Mouse (Mus musculus) olfactory bulb, adult 2 months (tissue): Measurements from ENCODE around the gene Tns2. TPM values are rescaled to one million over a fixed set of nuclear protein-coding genes. Genes with fewer than 3 reads are reported as not detected.

Source experiments
- H3K27ac ChIP-seq: fragments of 200-500 bp; 2 replicates; pipeline ENCODE4 v1.5.1; 2012; ENCODE audit warnings: low read depth, low read length; ENCODE audit not compliant: insufficient read depth
- H3K4me1 ChIP-seq: fragments of 200-500 bp; 2 replicates; pipeline ENCODE4 v1.6.1; 2012; ENCODE audit warnings: low read length; ENCODE audit not compliant: control insufficient read depth, insufficient read depth
- H3K4me3 ChIP-seq: fragments of 200-500 bp; 2 replicates; pipeline ENCODE4 v1.5.1; 2012; ENCODE audit warnings: mild to moderate bottlenecking, low read depth, low read length, moderate library complexity; ENCODE audit not compliant: insufficient read depth
- CTCF ChIP-seq: fragments of 200-500 bp; IDR thresholded peaks from 2 replicates; pipeline ENCODE4 v1.5.1; 2012; ENCODE audit warnings: low read depth, mild to moderate bottlenecking, low read length, moderate library complexity; ENCODE audit not compliant: insufficient read depth
- POLR2A ChIP-seq: fragments of 200-500 bp; IDR thresholded peaks from 2 replicates; pipeline ENCODE4 v1.6.1; 2012; ENCODE audit warnings: mild to moderate bottlenecking, low read depth, low read length, moderate library complexity; ENCODE audit not compliant: insufficient read depth
- WGBS: fragments of 180-500 bp; shearing (Covaris S2); methylation state at CpG from one replicate; pipeline ENCODE4 v1.1.7; 2018; 5-methylcytosine and 5-hydroxymethylcytosine counted together
- polyA plus RNA-seq: library from polyadenylated mRNA; stranded (reverse); fragments of >200 nt; gene quantifications from 2 replicates; pipeline ENCODE4 v1.2.4, GENCODE M21; 2012; ENCODE audit warnings: low replicate concordance; ENCODE audit not compliant: missing spikeins, insufficient read depth, insufficient read length

The Tns2 gene
- polyA plus RNA-seq, 1 experiment: not detected

GRCm38 (mm10) chr15:102133314-102133713 is 33.1 kb downstream of the Tns2 start:
- TF ChIP-seq CTCF: no peak
- TF ChIP-seq POLR2A: no peak
- Histone ChIP-seq H3K4me1 (peaks cover 7% of the 10 kb centered on the region; the same call in 1 of the 2 replicates), H3K27ac (no peak overlapping the region), H3K4me3 (no peak overlapping the region)
- WGBS: 95% methylated on average over 9 of the region's 9 CpGs

- no peak for TF ChIP-seq CTCF
- TF ChIP-seq POLR2A: no peak
- 68% methylated on average over 2 of the region's 2 CpGs for WGBS
- no peak overlapping the region for H3K27ac ChIP-seq
- peaks cover 7% of the 10 kb centered on the region; the same call in 1 of the 2 replicates for H3K4me1 ChIP-seq
- H3K4me3 ChIP-seq: no peak overlapping the region
Observed at GRCm38 (mm10) chr15:102134709-102135108, 34.5 kb downstream of the Tns2 start.

- TF ChIP-seq POLR2A (no peak), CTCF (no peak)
- peak overlapping the region; percentile 82 for H3K4me3 ChIP-seq
- H3K27ac ChIP-seq: no peak overlapping the region
- peaks cover 7% of the 10 kb centered on the region; the same call in 1 of the 2 replicates for H3K4me1 ChIP-seq
- WGBS: under 1% methylated on average over 34 of the region's 35 CpGs
Observed at GRCm38 (mm10) chr15:102135522-102136128, 35.4 kb downstream of the Tns2 start.

- H3K27ac ChIP-seq: peak within 1 kb of the TSS; percentile 43
- TF ChIP-seq CTCF (no peak), POLR2A (peak; percentile 77)
- peak within 1 kb of the TSS; percentile 82 for H3K4me3 ChIP-seq
- under 1% methylated on average over 50 of the region's 50 CpGs for WGBS
- peaks cover 7% of the 10 kb centered on the region; the same call in 1 of the 2 replicates for H3K4me1 ChIP-seq
Observed at GRCm38 (mm10) chr15:102136129-102136758, 36.0 kb downstream of the Tns2 start, which contains the start of gene Spryd3. Gene Spryd3 (minus strand): TSS chr15:102136234.

- Histone ChIP-seq H3K4me3 (no peak overlapping the region), H3K4me1 (peaks cover 24% of the 10 kb centered on the region), H3K27ac (no peak overlapping the region)
- WGBS: 89% methylated on average over 5 of the region's 5 CpGs
- no peak for TF ChIP-seq CTCF
- TF ChIP-seq POLR2A: no peak
Observed at GRCm38 (mm10) chr15:102141120-102141519, 40.9 kb downstream of the Tns2 start.

GRCm38 (mm10) chr15:102142914-102143912 is 43.0 kb downstream of the Tns2 start:
- WGBS: 49% methylated on average over 23 of the region's 23 CpGs
- H3K27ac ChIP-seq: no peak overlapping the region
- peaks cover 20% of the 10 kb centered on the region; the same call in 1 of the 2 replicates for H3K4me1 ChIP-seq
- H3K4me3 ChIP-seq: no peak overlapping the region
- TF ChIP-seq POLR2A: no peak
- no peak for TF ChIP-seq CTCF

GRCm38 (mm10) chr15:102144274-102144711 is 44.1 kb downstream of the Tns2 start, which contains the start of gene Igfbp6:
Gene Igfbp6 (plus strand): TSS chr15:102144362.
- 17% methylated on average over 22 of the region's 22 CpGs for WGBS
- Histone ChIP-seq H3K4me1 (peaks cover 20% of the 10 kb centered on the region; the same call in 1 of the 2 replicates), H3K27ac (peak within 1 kb of the TSS; percentile 93), H3K4me3 (peak within 1 kb of the TSS; percentile 51)
- no peak for TF ChIP-seq CTCF
- no peak for TF ChIP-seq POLR2A

GRCm38 (mm10) chr15:102144726-102145125 is 44.5 kb downstream of the Tns2 start:
- H3K4me1 ChIP-seq: peaks cover 20% of the 10 kb centered on the region; the same call in 1 of the 2 replicates
- peak overlapping the region; percentile 51 for H3K4me3 ChIP-seq
- peak overlapping the region; percentile 93 for H3K27ac ChIP-seq
- 30% methylated on average over 19 of the region's 19 CpGs for WGBS
- TF ChIP-seq POLR2A (no peak), CTCF (no peak)
